Mouse (Mus musculus) heart, embryonic 11.5 days (tissue): ENCODE results near the gene Ccsap. TPM values are rescaled to one million over a fixed set of nuclear protein-coding genes. Genes with fewer than 3 reads are reported as not detected.

Experiments used
- ATAC-seq: fragments of 200-750 bp; cut with Nextera tagmentation; replicated peaks from 2 replicates; pipeline ENCODE4 v1.8.0; 2017; ENCODE audit warnings: moderate library complexity; ENCODE audit not compliant: insufficient number of reproducible peaks, low FRiP score, low TSS enrichment
- H3K27ac ChIP-seq: fragments of 300-500 bp; sonication (generic); 2 replicates; pipeline ENCODE4 v1.5.1; 2014; ENCODE audit warnings: mild to moderate bottlenecking, low read depth, low read length
- H3K27me3 ChIP-seq: fragments of 300-500 bp; sonication (generic); 2 replicates; pipeline ENCODE4 v1.6.1; 2014; ENCODE audit warnings: mild to moderate bottlenecking, low read length, mixed read lengths; ENCODE audit not compliant: control insufficient read depth, insufficient read depth
- H3K36me3 ChIP-seq: fragments of 300-500 bp; sonication (generic); 2 replicates; pipeline ENCODE4 v1.6.1; 2014; ENCODE audit warnings: mild to moderate bottlenecking, low read length, moderate library complexity, mixed read lengths; ENCODE audit not compliant: control insufficient read depth, insufficient read depth
- H3K4me1 ChIP-seq: fragments of 300-500 bp; sonication (generic); 2 replicates; pipeline ENCODE4 v1.6.1; 2014; ENCODE audit warnings: low read length; ENCODE audit not compliant: control insufficient read depth, insufficient read depth
- H3K4me2 ChIP-seq: fragments of 300-500 bp; sonication (generic); 2 replicates; pipeline ENCODE4 v1.6.1; 2014; ENCODE audit warnings: mild to moderate bottlenecking, moderate library complexity
- H3K4me3 ChIP-seq: fragments of 300-500 bp; sonication (generic); 2 replicates; pipeline ENCODE4 v1.5.1; 2014; ENCODE audit warnings: low read depth, low read length
- H3K9ac ChIP-seq: fragments of 300-500 bp; sonication (generic); 2 replicates; pipeline ENCODE4 v1.6.1; 2014; ENCODE audit warnings: mild to moderate bottlenecking, low read depth, low read length, moderate library complexity
- H3K9me3 ChIP-seq: fragments of 300-500 bp; sonication (generic); replicated peaks from 2 replicates; pipeline ENCODE4 v1.6.1; 2016; ENCODE audit warnings: low read length; ENCODE audit not compliant: control insufficient read depth
- WGBS: fragments of 180-500 bp; shearing (Covaris S2); extraction: QIAGEN DNeasy Blood & Tissue Kit; methylation state at CpG from one replicate; pipeline ENCODE4 v1.1.7; 2014; ENCODE audit not compliant: insufficient replicate concordance; 5-methylcytosine and 5-hydroxymethylcytosine counted together
- polyA plus RNA-seq: library from polyadenylated mRNA; unstranded; fragments of >200 nt; fragmentation: Nextera tagmentation; extraction: Ambion mirVana; gene quantifications from 2 replicates; pipeline ENCODE4 v1.2.1, GENCODE M21; 2014

Ccsap gene
- polyA plus RNA-seq, 1 experiment from 2014 or later: 4.0 TPM

- Histone ChIP-seq H3K4me3 (no peak overlapping the region), H3K4me1 (peaks cover 7% of the 10 kb centered on the region), H3K27me3 (no peaks in the 10 kb centered on the region; the same call in none of the 2 replicates), H3K9me3 (no peaks in the 10 kb centered on the region), H3K9ac (no peak overlapping the region), H3K36me3 (no peaks in the 10 kb centered on the region), H3K4me2 (no peak overlapping the region), H3K27ac (no peak overlapping the region)
- no peak for ATAC-seq
- 81% methylated on average over 9 of the region's 9 CpGs for WGBS
Measured at GRCm38 (mm10) chr8:123854733-123855475, 5.1 kb downstream of the Ccsap start.

GRCm38 (mm10) chr8:123854252-123854651, 5.8 kb downstream of the Ccsap start:
- H3K4me1 ChIP-seq: peaks cover 7% of the 10 kb centered on the region
- H3K9ac ChIP-seq: no peak overlapping the region
- no peak overlapping the region for H3K4me2 ChIP-seq
- no peak overlapping the region for H3K4me3 ChIP-seq
- no peak for ATAC-seq
- no peak overlapping the region for H3K27ac ChIP-seq
- no peaks in the 10 kb centered on the region; the same call in 1 of the 2 replicates for H3K27me3 ChIP-seq
- no peaks in the 10 kb centered on the region for H3K9me3 ChIP-seq
- no peaks in the 10 kb centered on the region for H3K36me3 ChIP-seq
- WGBS: 64% methylated on average over 1 of the region's 1 CpGs

GRCm38 (mm10) chr8:123851590-123851989, 8.4 kb downstream of the Ccsap start:
- Histone ChIP-seq H3K36me3 (no peaks in the 10 kb centered on the region), H3K27me3 (no peaks in the 10 kb centered on the region), H3K27ac (no peak overlapping the region), H3K4me2 (no peak overlapping the region), H3K9ac (no peak overlapping the region), H3K4me3 (no peak overlapping the region), H3K9me3 (no peaks in the 10 kb centered on the region), H3K4me1 (no peaks in the 10 kb centered on the region; the same call in 1 of the 2 replicates)
- 74% methylated on average over 5 of the region's 5 CpGs for WGBS
- ATAC-seq: no peak

GRCm38 (mm10) chr8:123849352-123849751, 10.7 kb downstream of the Ccsap start:
- H3K4me1 ChIP-seq: no peaks in the 10 kb centered on the region
- no peaks in the 10 kb centered on the region for H3K27me3 ChIP-seq
- no peak for ATAC-seq
- H3K4me3 ChIP-seq: no peak overlapping the region
- H3K4me2 ChIP-seq: no peak overlapping the region
- no peak overlapping the region for H3K9ac ChIP-seq
- no peak overlapping the region for H3K27ac ChIP-seq
- no peaks in the 10 kb centered on the region for H3K9me3 ChIP-seq
- H3K36me3 ChIP-seq: no peaks in the 10 kb centered on the region
- 77% methylated on average over 4 of the region's 4 CpGs for WGBS

GRCm38 (mm10) chr8:123847546-123847945, 12.5 kb downstream of the Ccsap start:
- Histone ChIP-seq H3K4me2 (no peak overlapping the region), H3K4me1 (no peaks in the 10 kb centered on the region), H3K27ac (no peak overlapping the region), H3K4me3 (no peak overlapping the region), H3K9me3 (no peaks in the 10 kb centered on the region), H3K9ac (no peak overlapping the region), H3K27me3 (no peaks in the 10 kb centered on the region), H3K36me3 (no peaks in the 10 kb centered on the region)
- ATAC-seq: no peak
- WGBS: 68% methylated on average over 3 of the region's 3 CpGs

- no peak overlapping the region for H3K9ac ChIP-seq
- H3K27ac ChIP-seq: no peak overlapping the region
- no peaks in the 10 kb centered on the region for H3K9me3 ChIP-seq
- WGBS: 89% methylated on average over 12 of the region's 12 CpGs
- no peak overlapping the region for H3K4me3 ChIP-seq
- ATAC-seq: no peak
- H3K36me3 ChIP-seq: no peaks in the 10 kb centered on the region
- no peaks in the 10 kb centered on the region for H3K27me3 ChIP-seq
- H3K4me1 ChIP-seq: no peaks in the 10 kb centered on the region
- H3K4me2 ChIP-seq: no peak overlapping the region
Measured at GRCm38 (mm10) chr8:123846509-123846908, 13.5 kb downstream of the Ccsap start.

GRCm38 (mm10) chr8:123845991-123846390, 14.0 kb downstream of the Ccsap start:
- ATAC-seq: no peak
- no peaks in the 10 kb centered on the region for H3K27me3 ChIP-seq
- H3K4me2 ChIP-seq: no peak overlapping the region
- 88% methylated on average over 10 of the region's 10 CpGs for WGBS
- no peaks in the 10 kb centered on the region for H3K36me3 ChIP-seq
- no peak overlapping the region for H3K27ac ChIP-seq
- H3K4me3 ChIP-seq: no peak overlapping the region
- no peaks in the 10 kb centered on the region for H3K4me1 ChIP-seq
- no peaks in the 10 kb centered on the region for H3K9me3 ChIP-seq
- no peak overlapping the region for H3K9ac ChIP-seq

GRCm38 (mm10) chr8:123845114-123845513, 14.9 kb downstream of the Ccsap start:
- no peak for ATAC-seq
- no peaks in the 10 kb centered on the region for H3K9me3 ChIP-seq
- H3K9ac ChIP-seq: no peak overlapping the region
- no peaks in the 10 kb centered on the region for H3K4me1 ChIP-seq
- no peaks in the 10 kb centered on the region for H3K36me3 ChIP-seq
- no peaks in the 10 kb centered on the region for H3K27me3 ChIP-seq
- H3K4me3 ChIP-seq: no peak overlapping the region
- no peak overlapping the region for H3K27ac ChIP-seq
- H3K4me2 ChIP-seq: no peak overlapping the region
- 84% methylated on average over 13 of the region's 13 CpGs for WGBS

GRCm38 (mm10) chr8:123844341-123844740, 15.7 kb downstream of the Ccsap start:
- H3K27ac ChIP-seq: no peak overlapping the region
- H3K27me3 ChIP-seq: no peaks in the 10 kb centered on the region
- H3K9me3 ChIP-seq: no peaks in the 10 kb centered on the region
- no peak for ATAC-seq
- no peaks in the 10 kb centered on the region for H3K4me1 ChIP-seq
- WGBS: 79% methylated on average over 7 of the region's 7 CpGs
- no peaks in the 10 kb centered on the region for H3K36me3 ChIP-seq
- H3K4me3 ChIP-seq: no peak overlapping the region
- H3K4me2 ChIP-seq: no peak overlapping the region
- H3K9ac ChIP-seq: no peak overlapping the region
